Mouse (Mus musculus): ENCODE results near the gene AL731706.2.

DNA sequence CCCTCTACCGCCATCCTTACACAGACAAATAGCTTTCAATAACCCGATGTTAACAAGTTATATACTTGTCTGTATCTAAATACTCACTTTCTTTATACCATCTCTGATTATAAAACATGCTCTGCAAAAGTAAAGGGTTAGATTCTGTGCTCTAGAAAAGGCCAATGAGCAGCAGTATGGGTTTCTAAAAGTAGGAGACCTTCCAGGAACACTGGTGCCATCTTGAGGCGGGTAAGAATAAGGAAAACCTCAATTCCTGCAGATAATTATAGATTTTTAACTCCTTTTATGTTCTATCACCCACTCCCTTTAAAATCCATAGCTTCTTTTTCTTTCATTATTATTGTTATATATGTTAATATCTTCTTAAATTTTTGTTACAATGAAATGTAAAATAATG, 49.6 kb downstream of the AL731706.2 start:
- TF ChIP-seq EP300 (IDR thresholded peaks at IDR 0.05; ENCODE audit: low read length), result no peak
- peak in 1 of 2 experiments; percentile 52; a peak in 2 of 4 replicates for TF ChIP-seq CTCF (conservative IDR thresholded peaks at IDR 0.05 in 1 of 2, IDR thresholded peaks at IDR 0.05 in 1 of 2; ENCODE audit: low read depth in 2 of 2, low read length in 2 of 2)
- no peak for TF ChIP-seq HCFC1 (IDR thresholded peaks at IDR 0.05; ENCODE audit: low read depth, low read length)
- TF ChIP-seq MXI1 (IDR thresholded peaks at IDR 0.05; ENCODE audit: low read depth, low read length), result no peak
- TF ChIP-seq NRF1 (IDR thresholded peaks at IDR 0.05; ENCODE audit: low read depth, low read length), result no peak
- TF ChIP-seq NELFE (IDR thresholded peaks at IDR 0.05; ENCODE audit: low read depth, low read length), result no peak
- TF ChIP-seq ZNF384 (IDR thresholded peaks at IDR 0.05; ENCODE audit: low read depth, low read length), result no peak
- TF ChIP-seq POLR2A (IDR thresholded peaks at IDR 0.05; ENCODE audit: low read depth, low read length), result no peak
- no peak for TF ChIP-seq E2F4 (IDR thresholded peaks at IDR 0.05; ENCODE audit: insufficient replicate concordance, low read depth, low read length)
- peak; percentile 56 for TF ChIP-seq RAD21 (IDR thresholded peaks at IDR 0.05; ENCODE audit: low read depth, low read length)
- no peak for TF ChIP-seq ETS1 (conservative IDR thresholded peaks at IDR 0.05; ENCODE audit: low read depth, low read length)
- TF ChIP-seq USF2 (conservative IDR thresholded peaks at IDR 0.05; ENCODE audit: low read depth, low read length), result no peak
- TF ChIP-seq MEF2A (IDR thresholded peaks at IDR 0.05; ENCODE audit: borderline replicate concordance, low read depth, low read length), result no peak
